Mouse (Mus musculus): ENCODE measurements around the gene Dcx. TPM values are rescaled to one million over a fixed set of nuclear protein-coding genes. Genes with fewer than 3 reads are reported as not detected.

Dcx gene
- polyA plus RNA-seq (2015; fragmentation: Nextera tagmentation; extraction: Ambion mirVana): 0.14 and 1.8 TPM in 2 replicates

GRCm38 (mm10) chrX:143932958-143933357 lies at the start of gene Dcx:
Gene Dcx (minus strand): TSS chrX:143933311.
- no peaks in the 10 kb centered on the region for H3K9me3 ChIP-seq (replicated peaks)
- no peak within 1 kb of the TSS for H3K4me2 ChIP-seq
- H3K4me1 ChIP-seq (replicated peaks): no peaks in the 10 kb centered on the region
- H3K27ac ChIP-seq: no peak within 1 kb of the TSS
- 45% methylated on average over 8 of the region's 8 CpGs for WGBS
- no peak within 1 kb of the TSS for H3K4me3 ChIP-seq
- ATAC-seq (replicated peaks; ENCODE audit: insufficient number of reproducible peaks, insufficient read depth, low FRiP score, low read depth): no peak
- H3K9ac ChIP-seq: no peak within 1 kb of the TSS
- H3K27me3 ChIP-seq: no peaks in the 10 kb centered on the region
- no peaks in the 10 kb centered on the region for H3K36me3 ChIP-seq

GRCm38 (mm10) chrX:143966249-143966648 lies 33.1 kb upstream of the Dcx start:
- Histone ChIP-seq H3K4me2 (no peak overlapping the region), H3K4me1 (replicated peaks) (no peaks in the 10 kb centered on the region), H3K27me3 (no peaks in the 10 kb centered on the region), H3K27ac (no peak overlapping the region), H3K36me3 (no peaks in the 10 kb centered on the region), H3K9me3 (replicated peaks) (no peaks in the 10 kb centered on the region), H3K4me3 (no peak overlapping the region), H3K9ac (no peak overlapping the region)
- 48% methylated on average over 6 of the region's 6 CpGs for WGBS
- ATAC-seq (replicated peaks; ENCODE audit: insufficient number of reproducible peaks, insufficient read depth, low FRiP score, low read depth): no peak

- no peak overlapping the region for H3K4me3 ChIP-seq
- WGBS: 62% methylated on average over 2 of the region's 2 CpGs
- H3K4me2 ChIP-seq: no peak overlapping the region
- no peak for ATAC-seq (replicated peaks; ENCODE audit: insufficient number of reproducible peaks, insufficient read depth, low FRiP score, low read depth)
- no peak overlapping the region for H3K27ac ChIP-seq
- H3K4me1 ChIP-seq (replicated peaks): no peaks in the 10 kb centered on the region
- no peaks in the 10 kb centered on the region for H3K9me3 ChIP-seq (replicated peaks)
- no peaks in the 10 kb centered on the region for H3K27me3 ChIP-seq
- H3K36me3 ChIP-seq: no peaks in the 10 kb centered on the region
- no peak overlapping the region for H3K9ac ChIP-seq
Measured at GRCm38 (mm10) chrX:143933671-143934070, 560 bp upstream of the Dcx start.

GRCm38 (mm10) chrX:143932530-143932929 lies 581 bp downstream of the Dcx start:
- no peaks in the 10 kb centered on the region for H3K27me3 ChIP-seq
- 38% methylated on average over 1 of the region's 1 CpGs for WGBS
- H3K27ac ChIP-seq: no peak overlapping the region
- ATAC-seq (replicated peaks; ENCODE audit: insufficient number of reproducible peaks, insufficient read depth, low FRiP score, low read depth): no peak
- H3K4me2 ChIP-seq: no peak overlapping the region
- no peaks in the 10 kb centered on the region for H3K4me1 ChIP-seq (replicated peaks)
- no peaks in the 10 kb centered on the region for H3K9me3 ChIP-seq (replicated peaks)
- H3K4me3 ChIP-seq: no peak overlapping the region
- H3K36me3 ChIP-seq: no peaks in the 10 kb centered on the region
- H3K9ac ChIP-seq: no peak overlapping the region

- H3K27me3 ChIP-seq: no peaks in the 10 kb centered on the region
- H3K4me1 ChIP-seq (replicated peaks): no peaks in the 10 kb centered on the region
- no peak overlapping the region for H3K27ac ChIP-seq
- H3K4me3 ChIP-seq: no peak overlapping the region
- H3K36me3 ChIP-seq: no peaks in the 10 kb centered on the region
- no peak overlapping the region for H3K4me2 ChIP-seq
- no peak overlapping the region for H3K9ac ChIP-seq
- WGBS: 51% methylated on average over 6 of the region's 6 CpGs
- ATAC-seq (replicated peaks; ENCODE audit: insufficient number of reproducible peaks, insufficient read depth, low FRiP score, low read depth): no peak
- H3K9me3 ChIP-seq (replicated peaks): no peaks in the 10 kb centered on the region
Measured at GRCm38 (mm10) chrX:143931400-143932185, 1.5 kb downstream of the Dcx start.

- 78% methylated on average over 5 of the region's 5 CpGs for WGBS
- ATAC-seq (replicated peaks; ENCODE audit: insufficient number of reproducible peaks, insufficient read depth, low FRiP score, low read depth): no peak
Measured at GRCm38 (mm10) chrX:143922070-143922469, 11.0 kb downstream of the Dcx start.

GRCm38 (mm10) chrX:143906699-143907471 lies 26.2 kb downstream of the Dcx start:
- Histone ChIP-seq H3K9me3 (replicated peaks) (no peaks in the 10 kb centered on the region), H3K36me3 (no peaks in the 10 kb centered on the region), H3K4me2 (no peak overlapping the region), H3K27me3 (no peaks in the 10 kb centered on the region), H3K4me3 (no peak overlapping the region), H3K4me1 (replicated peaks) (no peaks in the 10 kb centered on the region), H3K9ac (no peak overlapping the region), H3K27ac (no peak overlapping the region)
- ATAC-seq (replicated peaks; ENCODE audit: insufficient number of reproducible peaks, insufficient read depth, low FRiP score, low read depth): no peak
- 38% methylated on average over 3 of the region's 3 CpGs for WGBS

More at GRCm38 (mm10) chrX:143922070-143922469, 11.0 kb downstream of the Dcx start:
- Histone ChIP-seq H3K27ac (no peak overlapping the region), H3K4me1 (replicated peaks) (no peaks in the 10 kb centered on the region), H3K9me3 (replicated peaks) (no peaks in the 10 kb centered on the region), H3K9ac (no peak overlapping the region), H3K36me3 (no peaks in the 10 kb centered on the region), H3K4me2 (no peak overlapping the region), H3K4me3 (no peak overlapping the region), H3K27me3 (no peaks in the 10 kb centered on the region)

GRCm38 (mm10) chrX:143904689-143905088 lies 28.4 kb downstream of the Dcx start:
- H3K36me3 ChIP-seq: no peaks in the 10 kb centered on the region
- 29% methylated on average over 2 of the region's 2 CpGs for WGBS
- H3K9me3 ChIP-seq (replicated peaks): no peaks in the 10 kb centered on the region
- ATAC-seq (replicated peaks; ENCODE audit: insufficient number of reproducible peaks, insufficient read depth, low FRiP score, low read depth): no peak
- no peak overlapping the region for H3K9ac ChIP-seq
- no peak overlapping the region for H3K4me2 ChIP-seq
- no peak overlapping the region for H3K4me3 ChIP-seq
- no peak overlapping the region for H3K27ac ChIP-seq
- no peaks in the 10 kb centered on the region for H3K4me1 ChIP-seq (replicated peaks)
- no peaks in the 10 kb centered on the region for H3K27me3 ChIP-seq

- H3K4me1 ChIP-seq (replicated peaks): no peaks in the 10 kb centered on the region
- WGBS: 50% methylated on average over 8 of the region's 8 CpGs
- no peak overlapping the region for H3K9ac ChIP-seq
- H3K4me3 ChIP-seq: no peak overlapping the region
- no peak overlapping the region for H3K27ac ChIP-seq
- no peaks in the 10 kb centered on the region for H3K27me3 ChIP-seq
- no peaks in the 10 kb centered on the region for H3K9me3 ChIP-seq (replicated peaks)
- no peak overlapping the region for H3K4me2 ChIP-seq
- no peak for ATAC-seq (replicated peaks; ENCODE audit: insufficient number of reproducible peaks, insufficient read depth, low FRiP score, low read depth)
- H3K36me3 ChIP-seq: no peaks in the 10 kb centered on the region
Measured at GRCm38 (mm10) chrX:143902300-143902699, 30.8 kb downstream of the Dcx start.

- Histone ChIP-seq H3K9ac (no peak overlapping the region), H3K36me3 (no peaks in the 10 kb centered on the region), H3K27ac (no peak overlapping the region), H3K4me1 (replicated peaks) (no peaks in the 10 kb centered on the region), H3K4me3 (no peak overlapping the region), H3K27me3 (no peaks in the 10 kb centered on the region), H3K4me2 (no peak overlapping the region), H3K9me3 (replicated peaks) (no peaks in the 10 kb centered on the region)
- ATAC-seq (replicated peaks; ENCODE audit: insufficient number of reproducible peaks, insufficient read depth, low FRiP score, low read depth): no peak
- WGBS: 44% methylated on average over 7 of the region's 7 CpGs
Measured at GRCm38 (mm10) chrX:143897363-143898285, 35.5 kb downstream of the Dcx start.

GRCm38 (mm10) chrX:143896936-143897335 lies 36.2 kb downstream of the Dcx start:
- H3K27ac ChIP-seq: no peak overlapping the region
- no peaks in the 10 kb centered on the region for H3K36me3 ChIP-seq
- no peaks in the 10 kb centered on the region for H3K27me3 ChIP-seq
- H3K9me3 ChIP-seq (replicated peaks): no peaks in the 10 kb centered on the region
- ATAC-seq (replicated peaks; ENCODE audit: insufficient number of reproducible peaks, insufficient read depth, low FRiP score, low read depth): no peak
- H3K4me3 ChIP-seq: no peak overlapping the region
- H3K9ac ChIP-seq: no peak overlapping the region
- no peaks in the 10 kb centered on the region for H3K4me1 ChIP-seq (replicated peaks)
- H3K4me2 ChIP-seq: no peak overlapping the region
- WGBS: 69% methylated on average over 5 of the region's 5 CpGs
